Mouse (Mus musculus) liver, adult 2 months (tissue): ENCODE data around the gene Vsig8. TPM values are rescaled to one million over a fixed set of nuclear protein-coding genes. Genes with fewer than 3 reads are reported as not detected.

ENCODE experiments used
- DNase-seq: peaks from one replicate; pipeline ENCODE4 v3.0.0-alpha.2; 2011; ENCODE audit warnings: low read depth, low spot score; ENCODE audit errors: extremely low read depth
- H3K27ac ChIP-seq: fragments of 200-500 bp; replicated peaks from 2 replicates; pipeline ENCODE4 v1.5.1; 2012; ENCODE audit warnings: low read depth, mild to moderate bottlenecking, control low read depth, inconsistent platforms, low read length; ENCODE audit not compliant: insufficient read depth
- H3K27me3 ChIP-seq: fragments of 200-500 bp; 2 replicates; pipeline ENCODE4 v1.6.1; 2012; ENCODE audit warnings: mild to moderate bottlenecking, moderate library complexity, low read length, inconsistent platforms; ENCODE audit not compliant: control insufficient read depth, insufficient read depth
- H3K36me3 ChIP-seq: fragments of 200-500 bp; 2 replicates; pipeline ENCODE4 v1.6.1; 2012; ENCODE audit warnings: low read length, inconsistent platforms; ENCODE audit not compliant: control insufficient read depth, insufficient read depth
- H3K4me1 ChIP-seq: fragments of 200-500 bp; 2 replicates; pipeline ENCODE4 v1.6.1; 2011; ENCODE audit warnings: low read length; ENCODE audit not compliant: control insufficient read depth, insufficient read depth
- H3K4me3 ChIP-seq: fragments of 200-500 bp; 2 replicates; pipeline ENCODE4 v1.5.1; 2011; ENCODE audit warnings: low read depth, mild to moderate bottlenecking, control low read depth, low read length, moderate library complexity; ENCODE audit not compliant: insufficient read depth
- H3K79me2 ChIP-seq: fragments of 200-500 bp; 2 replicates; pipeline ENCODE4 v1.6.1; 2012; ENCODE audit warnings: inconsistent platforms, mild to moderate bottlenecking, low read length, moderate library complexity; ENCODE audit not compliant: control insufficient read depth, insufficient read depth
- H3K9ac ChIP-seq: fragments of 200-500 bp; 2 replicates; pipeline ENCODE4 v1.6.1; 2012; ENCODE audit warnings: low read depth, mild to moderate bottlenecking, control low read depth, inconsistent platforms, low read length
- CTCF ChIP-seq: fragments of 200-500 bp; IDR thresholded peaks from 2 replicates; pipeline ENCODE4 v1.5.1; 2011; ENCODE audit warnings: low read depth, low read length, control low read depth
- POLR2A ChIP-seq: fragments of 200-500 bp; IDR thresholded peaks from 2 replicates; pipeline ENCODE4 v1.6.1; 2011; ENCODE audit warnings: low read length, control low read depth; ENCODE audit not compliant: insufficient read depth; ENCODE audit errors: extremely low read depth
- WGBS: fragments of 180-500 bp; shearing (Covaris S2); methylation state at CpG from one replicate; pipeline ENCODE4 v1.1.7; 2018; 5-methylcytosine and 5-hydroxymethylcytosine counted together
- polyA plus RNA-seq: library from polyadenylated mRNA; depleted of rRNA; stranded (reverse); fragments of >200 nt; gene quantifications from 2 replicates; pipeline ENCODE4 v1.2.3, GENCODE M21; 2012; rRNA removed
- total RNA-seq: library from RNA; depleted of rRNA; stranded (reverse); fragments of >200 nt; gene quantifications from 2 replicates; pipeline ENCODE4 v1.2.3, GENCODE M21; 2014; rRNA removed

Gene Vsig8
- 0.07 TPM in 1 of 2 replicates, not detected in the other for total RNA-seq
- not detected in 2 replicates for polyA plus RNA-seq

GRCm38 (mm10) chr1:172555638-172556037 is at the start of gene Vsig8:
Gene Vsig8, plus strand, starts transcription at chr1:172555938.
- Histone ChIP-seq H3K27ac (no peak within 1 kb of the TSS), H3K9ac (no peak within 1 kb of the TSS), H3K36me3 (no peaks in the 10 kb centered on the region), H3K79me2 (no peaks in the 10 kb centered on the region), H3K27me3 (no peaks in the 10 kb centered on the region), H3K4me3 (no peak within 1 kb of the TSS), H3K4me1 (no peaks in the 10 kb centered on the region)
- no peak for TF ChIP-seq POLR2A
- no peak for TF ChIP-seq CTCF
- 74% methylated on average over 11 of the region's 11 CpGs for WGBS
- no peak for DNase-seq

- DNase-seq = no peak
- 73% methylated on average over 5 of the region's 5 CpGs for WGBS
- H3K27me3 ChIP-seq = no peaks in the 10 kb centered on the region
- H3K4me3 ChIP-seq = no peak overlapping the region
- no peaks in the 10 kb centered on the region for H3K79me2 ChIP-seq
- H3K9ac ChIP-seq = no peak overlapping the region
- no peaks in the 10 kb centered on the region for H3K36me3 ChIP-seq
- no peak overlapping the region for H3K27ac ChIP-seq
- H3K4me1 ChIP-seq = peaks cover 13% of the 10 kb centered on the region
- TF ChIP-seq CTCF (no peak), POLR2A (no peak)
Measured at GRCm38 (mm10) chr1:172507001-172507400, 48.7 kb upstream of the Vsig8 start.

GRCm38 (mm10) chr1:172507701-172508100 is 48.0 kb upstream of the Vsig8 start:
- no peak overlapping the region for H3K27ac ChIP-seq
- no peaks in the 10 kb centered on the region for H3K36me3 ChIP-seq
- H3K4me3 ChIP-seq = no peak overlapping the region
- peaks cover 9% of the 10 kb centered on the region for H3K4me1 ChIP-seq
- no peak overlapping the region for H3K9ac ChIP-seq
- H3K79me2 ChIP-seq = no peaks in the 10 kb centered on the region
- DNase-seq = no peak
- WGBS = 77% methylated on average over 3 of the region's 3 CpGs
- H3K27me3 ChIP-seq = no peaks in the 10 kb centered on the region
- TF ChIP-seq POLR2A (no peak), CTCF (no peak)

- WGBS = 76% methylated on average over 2 of the region's 2 CpGs
- no peaks in the 10 kb centered on the region for H3K79me2 ChIP-seq
- H3K27ac ChIP-seq = no peak overlapping the region
- no peaks in the 10 kb centered on the region for H3K36me3 ChIP-seq
- peaks cover 9% of the 10 kb centered on the region for H3K4me1 ChIP-seq
- DNase-seq = no peak
- no peak overlapping the region for H3K9ac ChIP-seq
- TF ChIP-seq CTCF = no peak
- TF ChIP-seq POLR2A = no peak
- no peak overlapping the region for H3K4me3 ChIP-seq
- H3K27me3 ChIP-seq = no peaks in the 10 kb centered on the region
Measured at GRCm38 (mm10) chr1:172508172-172508571, 47.6 kb upstream of the Vsig8 start.

- Histone ChIP-seq H3K79me2 (no peaks in the 10 kb centered on the region), H3K4me3 (no peak overlapping the region), H3K27ac (no peak overlapping the region), H3K9ac (no peak overlapping the region), H3K4me1 (peaks cover 12% of the 10 kb centered on the region), H3K36me3 (no peaks in the 10 kb centered on the region), H3K27me3 (no peaks in the 10 kb centered on the region)
- no peak for DNase-seq
- WGBS = 73% methylated on average over 5 of the region's 5 CpGs
- TF ChIP-seq CTCF (no peak), POLR2A (no peak)
Measured at GRCm38 (mm10) chr1:172509235-172509634, 46.5 kb upstream of the Vsig8 start.

GRCm38 (mm10) chr1:172509983-172510382 is 45.8 kb upstream of the Vsig8 start:
- H3K27ac ChIP-seq = no peak overlapping the region
- TF ChIP-seq POLR2A (no peak), CTCF (no peak)
- peaks cover 13% of the 10 kb centered on the region for H3K4me1 ChIP-seq
- no peaks in the 10 kb centered on the region for H3K79me2 ChIP-seq
- no peaks in the 10 kb centered on the region for H3K27me3 ChIP-seq
- no peak overlapping the region for H3K9ac ChIP-seq
- H3K36me3 ChIP-seq = no peaks in the 10 kb centered on the region
- no peak for DNase-seq
- WGBS = 28% methylated on average over 8 of the region's 8 CpGs
- no peak overlapping the region for H3K4me3 ChIP-seq
